Mouse (Mus musculus) forebrain, embryonic 11.5 days (tissue): ENCODE results near the gene Slc22a5. TPM values are rescaled to one million over a fixed set of nuclear protein-coding genes. Genes with fewer than 3 reads are reported as not detected.

Source experiments
- ATAC-seq: fragments of 200-750 bp; cut with Nextera tagmentation; replicated peaks from 2 replicates; pipeline ENCODE4 v1.8.0; 2017; ENCODE audit warnings: moderate TSS enrichment; ENCODE audit not compliant: low FRiP score
- DNase-seq: peaks from one replicate; pipeline ENCODE4 v3.0.0-alpha.2; 2017; ENCODE audit warnings: low spot score
- H3K27ac ChIP-seq: fragments of 300-500 bp; sonication (generic); 2 replicates; pipeline ENCODE4 v1.5.1; 2014; ENCODE audit warnings: low read depth, low read length
- H3K27me3 ChIP-seq: fragments of 300-500 bp; sonication (generic); 2 replicates; pipeline ENCODE4 v1.6.1; 2014; ENCODE audit warnings: mild to moderate bottlenecking, low read length, mixed read lengths; ENCODE audit not compliant: control insufficient read depth, insufficient read depth
- H3K36me3 ChIP-seq: fragments of 300-500 bp; sonication (generic); 2 replicates; pipeline ENCODE4 v1.6.1; 2014; ENCODE audit warnings: mild to moderate bottlenecking, low read length, moderate library complexity, mixed read lengths; ENCODE audit not compliant: control insufficient read depth, insufficient read depth
- H3K4me1 ChIP-seq: fragments of 300-500 bp; sonication (generic); replicated peaks from 2 replicates; pipeline ENCODE4 v1.6.1; 2014; ENCODE audit warnings: low read length, mixed read lengths; ENCODE audit not compliant: control insufficient read depth, insufficient read depth
- H3K4me2 ChIP-seq: fragments of 300-500 bp; sonication (generic); 2 replicates; pipeline ENCODE4 v1.6.1; 2014; ENCODE audit warnings: low read depth, mild to moderate bottlenecking, low read length, moderate library complexity, mixed read lengths; ENCODE audit not compliant: severe bottlenecking
- H3K4me3 ChIP-seq: fragments of 300-500 bp; sonication (generic); 2 replicates; pipeline ENCODE4 v1.5.1; 2014; ENCODE audit warnings: low read depth, low read length
- H3K9ac ChIP-seq: fragments of 300-500 bp; sonication (generic); 2 replicates; pipeline ENCODE4 v1.6.1; 2014; ENCODE audit warnings: low read length
- H3K9me3 ChIP-seq: fragments of 300-500 bp; sonication (generic); 2 replicates; pipeline ENCODE4 v1.6.1; 2016; ENCODE audit warnings: low read length, mixed read lengths; ENCODE audit not compliant: control insufficient read depth
- WGBS: fragments of 180-500 bp; shearing (Covaris S2); extraction: QIAGEN DNeasy Blood & Tissue Kit; methylation state at CpG from one replicate; pipeline ENCODE4 v1.1.7; 2014; 5-methylcytosine and 5-hydroxymethylcytosine counted together
- polyA plus RNA-seq: library from polyadenylated mRNA; unstranded; fragments of >200 nt; fragmentation: Nextera tagmentation; extraction: Ambion mirVana; gene quantifications from 2 replicates; pipeline ENCODE4 v1.2.1, GENCODE M21; 2014

Slc22a5 gene
- polyA plus RNA-seq, 1 experiment from 2014 or later: 7.1 TPM

- ATAC-seq: no peak
- no peaks in the 10 kb centered on the region for H3K36me3 ChIP-seq
- H3K27ac ChIP-seq: no peak overlapping the region
- no peaks in the 10 kb centered on the region for H3K27me3 ChIP-seq
- WGBS: 92% methylated on average over 6 of the region's 6 CpGs
- no peak overlapping the region for H3K4me3 ChIP-seq
- H3K9ac ChIP-seq: no peak overlapping the region
- H3K4me1 ChIP-seq: no peaks in the 10 kb centered on the region
- DNase-seq: no peak
- H3K9me3 ChIP-seq: no peaks in the 10 kb centered on the region
- no peak overlapping the region for H3K4me2 ChIP-seq
These were observed 71.9 kb downstream of the Slc22a5 start for GRCm38 (mm10) chr11:53819511-53819910.

- Histone ChIP-seq H3K4me1 (no peaks in the 10 kb centered on the region), H3K4me3 (no peak overlapping the region), H3K36me3 (no peaks in the 10 kb centered on the region), H3K9me3 (no peaks in the 10 kb centered on the region), H3K27ac (no peak overlapping the region), H3K27me3 (no peaks in the 10 kb centered on the region), H3K9ac (no peak overlapping the region), H3K4me2 (no peak overlapping the region)
- DNase-seq: no peak
- no peak for ATAC-seq
- WGBS: 69% methylated on average over 6 of the region's 6 CpGs
These were observed 72.7 kb downstream of the Slc22a5 start for GRCm38 (mm10) chr11:53818794-53819193.

- Histone ChIP-seq H3K9me3 (no peaks in the 10 kb centered on the region), H3K27me3 (no peaks in the 10 kb centered on the region), H3K36me3 (no peaks in the 10 kb centered on the region), H3K27ac (no peak overlapping the region), H3K9ac (no peak overlapping the region), H3K4me2 (no peak overlapping the region), H3K4me3 (no peak overlapping the region), H3K4me1 (no peaks in the 10 kb centered on the region)
- DNase-seq: no peak
- ATAC-seq: no peak
- WGBS: 86% methylated on average over 5 of the region's 5 CpGs
These were observed 74.6 kb downstream of the Slc22a5 start for GRCm38 (mm10) chr11:53816841-53817375.

- Histone ChIP-seq H3K4me1 (no peaks in the 10 kb centered on the region), H3K9me3 (no peaks in the 10 kb centered on the region), H3K9ac (no peak overlapping the region), H3K27ac (no peak overlapping the region), H3K4me3 (no peak overlapping the region), H3K27me3 (no peaks in the 10 kb centered on the region), H3K36me3 (no peaks in the 10 kb centered on the region), H3K4me2 (no peak overlapping the region)
- DNase-seq (no peak), ATAC-seq (no peak)
- 66% methylated on average over 3 of the region's 3 CpGs for WGBS
These were observed 76.7 kb downstream of the Slc22a5 start for GRCm38 (mm10) chr11:53814810-53815209.

Other genes with a start within 250 kb of the Slc22a5 start
- gene Rad50, start 184.3 kb downstream of the Slc22a5 start, polyA plus RNA-seq: 24.3 and 27.6 TPM in 2 replicates
- not detected in 2 replicates for gene Il5, start 170.9 kb downstream of the Slc22a5 start, polyA plus RNA-seq
- gene Irf1, start 121.6 kb downstream of the Slc22a5 start, polyA plus RNA-seq: 4.0 and 4.3 TPM in 2 replicates
- gene Gm17334, start 118.5 kb downstream of the Slc22a5 start, polyA plus RNA-seq: not detected in 2 replicates
- gene Gm12216, start 32.4 kb downstream of the Slc22a5 start, polyA plus RNA-seq: not detected in 2 replicates
- gene Slc22a21, start 88.7 kb upstream of the Slc22a5 start, polyA plus RNA-seq: 2.3 and 3.5 TPM in 2 replicates
- 1.8 and 2.7 TPM in 2 replicates for gene Slc22a4, start 136.4 kb upstream of the Slc22a5 start, polyA plus RNA-seq
- 45.3 and 48.6 TPM in 2 replicates for gene Pdlim4, start 177.4 kb upstream of the Slc22a5 start, polyA plus RNA-seq
- 16.0 and 16.4 TPM in 2 replicates for gene P4ha2, start 208.4 kb upstream of the Slc22a5 start, polyA plus RNA-seq